Mouse (Mus musculus): ENCODE results near the gene Glt6d1. TPM values are rescaled to one million over a fixed set of nuclear protein-coding genes. Genes with fewer than 3 reads are reported as not detected.

Gene Glt6d1
- polyA plus RNA-seq, 1 experiment from 2014 or later: not detected

- Histone ChIP-seq H3K4me2 (replicated peaks) (no peak overlapping the region), H3K27ac (replicated peaks) (no peak overlapping the region), H3K9ac (replicated peaks) (no peak overlapping the region), H3K36me3 (no peaks in the 10 kb centered on the region), H3K27me3 (no peaks in the 10 kb centered on the region), H3K4me3 (no peak overlapping the region), H3K9me3 (no peaks in the 10 kb centered on the region), H3K4me1 (peaks cover 8% of the 10 kb centered on the region; the same call in 1 of the 2 replicates)
- WGBS: 80% methylated on average over 3 of the region's 3 CpGs
- no peak for ATAC-seq (ENCODE audit: low FRiP score, low read depth)
Measured at GRCm38 (mm10) chr2:25844097-25844496, 28.4 kb upstream of the Glt6d1 start.

- Histone ChIP-seq H3K36me3 (no peaks in the 10 kb centered on the region), H3K9me3 (no peaks in the 10 kb centered on the region), H3K4me1 (peaks cover 8% of the 10 kb centered on the region; the same call in 1 of the 2 replicates), H3K27me3 (no peaks in the 10 kb centered on the region), H3K4me2 (replicated peaks) (no peak overlapping the region), H3K9ac (replicated peaks) (no peak overlapping the region), H3K4me3 (no peak overlapping the region), H3K27ac (replicated peaks) (no peak overlapping the region)
- 67% methylated on average over 1 of the region's 1 CpGs for WGBS
- ATAC-seq (ENCODE audit: low FRiP score, low read depth): no peak
Measured at GRCm38 (mm10) chr2:25842758-25843157, 27.1 kb upstream of the Glt6d1 start.

- Histone ChIP-seq H3K27me3 (no peaks in the 10 kb centered on the region), H3K9me3 (no peaks in the 10 kb centered on the region), H3K27ac (replicated peaks) (no peak overlapping the region), H3K4me1 (peaks cover 8% of the 10 kb centered on the region; the same call in 1 of the 2 replicates), H3K4me2 (replicated peaks) (no peak overlapping the region), H3K36me3 (no peaks in the 10 kb centered on the region), H3K9ac (replicated peaks) (no peak overlapping the region), H3K4me3 (no peak overlapping the region)
- ATAC-seq (ENCODE audit: low FRiP score, low read depth): no peak
- WGBS: 74% methylated on average over 4 of the region's 4 CpGs
Measured at GRCm38 (mm10) chr2:25842161-25842560, 26.5 kb upstream of the Glt6d1 start.

GRCm38 (mm10) chr2:25836291-25836690, 20.6 kb upstream of the Glt6d1 start:
- no peak overlapping the region for H3K9ac ChIP-seq (replicated peaks)
- 52% methylated on average over 5 of the region's 5 CpGs for WGBS
- no peak overlapping the region for H3K27ac ChIP-seq (replicated peaks)
- H3K4me3 ChIP-seq: no peak overlapping the region
- H3K27me3 ChIP-seq: no peaks in the 10 kb centered on the region; the same call in 1 of the 2 replicates
- ATAC-seq (ENCODE audit: low FRiP score, low read depth): 0 out of 2 replicates have a peak, but pooled peaks have one; percentile 41
- H3K4me1 ChIP-seq: no peaks in the 10 kb centered on the region
- H3K9me3 ChIP-seq: no peaks in the 10 kb centered on the region
- H3K36me3 ChIP-seq: no peaks in the 10 kb centered on the region
- H3K4me2 ChIP-seq (replicated peaks): no peak overlapping the region

- Histone ChIP-seq H3K27ac (replicated peaks) (no peak overlapping the region), H3K9me3 (no peaks in the 10 kb centered on the region), H3K4me1 (no peaks in the 10 kb centered on the region), H3K4me3 (no peak overlapping the region), H3K9ac (replicated peaks) (no peak overlapping the region), H3K27me3 (no peaks in the 10 kb centered on the region; the same call in 1 of the 2 replicates), H3K4me2 (replicated peaks) (no peak overlapping the region), H3K36me3 (no peaks in the 10 kb centered on the region)
- ATAC-seq (ENCODE audit: low FRiP score, low read depth): no peak
- 94% methylated on average over 3 of the region's 3 CpGs for WGBS
Measured at GRCm38 (mm10) chr2:25830786-25831185, 15.1 kb upstream of the Glt6d1 start.

- H3K36me3 ChIP-seq: no peaks in the 10 kb centered on the region
- no peak overlapping the region for H3K4me3 ChIP-seq
- no peak overlapping the region for H3K27ac ChIP-seq (replicated peaks)
- WGBS: 80% methylated on average over 8 of the region's 8 CpGs
- H3K4me1 ChIP-seq: no peaks in the 10 kb centered on the region
- no peak overlapping the region for H3K9ac ChIP-seq (replicated peaks)
- H3K27me3 ChIP-seq: no peaks in the 10 kb centered on the region
- no peak for ATAC-seq (ENCODE audit: low FRiP score, low read depth)
- no peak overlapping the region for H3K4me2 ChIP-seq (replicated peaks)
- H3K9me3 ChIP-seq: no peaks in the 10 kb centered on the region
Measured at GRCm38 (mm10) chr2:25828344-25828947, 12.8 kb upstream of the Glt6d1 start.

GRCm38 (mm10) chr2:25824751-25825150, 9.1 kb upstream of the Glt6d1 start:
- Histone ChIP-seq H3K4me1 (no peaks in the 10 kb centered on the region), H3K4me3 (no peak overlapping the region), H3K36me3 (no peaks in the 10 kb centered on the region), H3K9ac (replicated peaks) (no peak overlapping the region), H3K27ac (replicated peaks) (no peak overlapping the region), H3K27me3 (no peaks in the 10 kb centered on the region), H3K4me2 (replicated peaks) (no peak overlapping the region), H3K9me3 (no peaks in the 10 kb centered on the region)
- 89% methylated on average over 3 of the region's 3 CpGs for WGBS
- no peak for ATAC-seq (ENCODE audit: low FRiP score, low read depth)

- Histone ChIP-seq H3K9ac (replicated peaks) (no peak within 1 kb of the TSS), H3K27ac (replicated peaks) (no peak within 1 kb of the TSS), H3K36me3 (no peaks in the 10 kb centered on the region), H3K27me3 (no peaks in the 10 kb centered on the region), H3K4me3 (no peak within 1 kb of the TSS), H3K4me1 (no peaks in the 10 kb centered on the region), H3K4me2 (replicated peaks) (no peak within 1 kb of the TSS), H3K9me3 (no peaks in the 10 kb centered on the region)
- WGBS: 92% methylated on average over 1 of the region's 1 CpGs
- no peak for ATAC-seq (ENCODE audit: low FRiP score, low read depth)
Measured at GRCm38 (mm10) chr2:25822806-25823205, 7.2 kb upstream of the Glt6d1 start, which contains the start of gene Lcn9. Lcn9 (plus strand) TSS chr2:25823153.

GRCm38 (mm10) chr2:25813364-25813763, 2.3 kb downstream of the Glt6d1 start:
- Histone ChIP-seq H3K27me3 (no peaks in the 10 kb centered on the region), H3K4me3 (no peak overlapping the region), H3K4me1 (no peaks in the 10 kb centered on the region), H3K27ac (replicated peaks) (no peak overlapping the region), H3K4me2 (replicated peaks) (no peak overlapping the region), H3K36me3 (no peaks in the 10 kb centered on the region), H3K9ac (replicated peaks) (no peak overlapping the region), H3K9me3 (no peaks in the 10 kb centered on the region)
- 84% methylated on average over 5 of the region's 5 CpGs for WGBS
- ATAC-seq (ENCODE audit: low FRiP score, low read depth): no peak

GRCm38 (mm10) chr2:25811711-25812110, 3.9 kb downstream of the Glt6d1 start:
- no peak overlapping the region for H3K4me2 ChIP-seq (replicated peaks)
- no peak overlapping the region for H3K4me3 ChIP-seq
- WGBS: 81% methylated on average over 2 of the region's 2 CpGs
- H3K4me1 ChIP-seq: no peaks in the 10 kb centered on the region
- H3K27ac ChIP-seq (replicated peaks): no peak overlapping the region
- no peak for ATAC-seq (ENCODE audit: low FRiP score, low read depth)
- no peaks in the 10 kb centered on the region for H3K9me3 ChIP-seq
- no peak overlapping the region for H3K9ac ChIP-seq (replicated peaks)
- no peaks in the 10 kb centered on the region for H3K27me3 ChIP-seq
- H3K36me3 ChIP-seq: no peaks in the 10 kb centered on the region

- Histone ChIP-seq H3K9ac (replicated peaks) (no peak overlapping the region), H3K4me3 (no peak overlapping the region), H3K36me3 (no peaks in the 10 kb centered on the region), H3K4me1 (0 out of 2 replicates have a peak, but pooled peaks cover 6% of the 10 kb centered on the region), H3K9me3 (no peaks in the 10 kb centered on the region), H3K27ac (replicated peaks) (no peak overlapping the region), H3K4me2 (replicated peaks) (no peak overlapping the region), H3K27me3 (no peaks in the 10 kb centered on the region)
- ATAC-seq (ENCODE audit: low FRiP score, low read depth): no peak
- WGBS: 36% methylated on average over 5 of the region's 5 CpGs
Measured at GRCm38 (mm10) chr2:25798065-25798464, 17.6 kb downstream of the Glt6d1 start.

- no peaks in the 10 kb centered on the region for H3K27me3 ChIP-seq
- no peak overlapping the region for H3K27ac ChIP-seq (replicated peaks)
- H3K4me2 ChIP-seq (replicated peaks): no peak overlapping the region
- H3K4me3 ChIP-seq: no peak overlapping the region
- no peak for ATAC-seq (ENCODE audit: low FRiP score, low read depth)
- WGBS: 50% methylated on average over 2 of the region's 2 CpGs
- H3K36me3 ChIP-seq: no peaks in the 10 kb centered on the region
- H3K9me3 ChIP-seq: no peaks in the 10 kb centered on the region
- H3K4me1 ChIP-seq: 0 out of 2 replicates have a peak, but pooled peaks cover 6% of the 10 kb centered on the region
- H3K9ac ChIP-seq (replicated peaks): no peak overlapping the region
Measured at GRCm38 (mm10) chr2:25797635-25798034, 18.0 kb downstream of the Glt6d1 start.

- Histone ChIP-seq H3K27ac (replicated peaks) (no peak overlapping the region), H3K4me2 (replicated peaks) (no peak overlapping the region), H3K9me3 (no peaks in the 10 kb centered on the region), H3K36me3 (no peaks in the 10 kb centered on the region), H3K9ac (replicated peaks) (no peak overlapping the region), H3K27me3 (no peaks in the 10 kb centered on the region), H3K4me3 (no peak overlapping the region), H3K4me1 (no peaks in the 10 kb centered on the region; the same call in 1 of the 2 replicates)
- WGBS: 89% methylated on average over 3 of the region's 3 CpGs
- no peak for ATAC-seq (ENCODE audit: low FRiP score, low read depth)
Measured at GRCm38 (mm10) chr2:25789092-25789491, 26.6 kb downstream of the Glt6d1 start.

Data from midbrain, embryonic 12.5 days (tissue).